Comparison of ENCODE assay signal across 22 mouse cellular contexts in genomic region chr7:84325570-84326328, GRCm38 (mm10).
DNase-seq lines count a peak whose midpoint lies in the region; ATAC-seq lines count a peak whose summit lies in the region.
"Had no signal": no experiment of that assay in that cellular context is flagged by ENCODE, and none has a peak within 500 bp of the region (broad histone marks: within the 10 kb centered on the region; RNA-seq: fewer than 3 reads in every experiment).

No protein-coding gene starts in this region.

- DNase-seq in limb, embryonic 11.5 days (ENCODE audit: low spot score), result peak; percentile 64
- no peak for DNase-seq in limb, embryonic 10.5 days (ENCODE audit: low spot score)
- DNase-seq in embryonic facial prominence, embryonic 11.5 days (ENCODE audit: low spot score), result peak; percentile 44
- no peak for DNase-seq in forebrain, embryonic 10.5 days (ENCODE audit: extremely low spot score, low spot score)
- no peak for DNase-seq in lung, adult 18-20 months
- no peak for DNase-seq in gastrocnemius, adult 8-10 months (ENCODE audit: low spot score in 2 of 2)
- DNase-seq: cerebellum, adult 8-10 months; heart, postnatal 14 days; kidney, adult 8-10 months; kidney, postnatal 25 days; liver; liver, postnatal 0 days; lung, postnatal 14 days; retina, postnatal 1 day; thymus, postnatal 4 days had no signal

- no peaks in the 10 kb centered on the region for H3K9me3 ChIP-seq in limb, embryonic 11.5 days (ENCODE audit: control insufficient read depth, low read length)
- H3K9me3 ChIP-seq in limb, embryonic 10.5 days (replicated peaks), result no peaks in the 10 kb centered on the region
- no peaks in the 10 kb centered on the region for H3K9me3 ChIP-seq in embryonic facial prominence, embryonic 11.5 days (replicated peaks; ENCODE audit: control insufficient read depth, low read length)
- H3K9me3 ChIP-seq in limb, embryonic 13.5 days, result no peaks in the 10 kb centered on the region
- no peaks in the 10 kb centered on the region for H3K9me3 ChIP-seq in forebrain, embryonic 10.5 days
- H3K9me3 ChIP-seq: embryonic facial prominence, embryonic 15.5 days; heart, embryonic 12.5 days; hindbrain, embryonic 12.5 days; midbrain, embryonic 10.5 days had no signal

- no peak overlapping the region for H3K4me2 ChIP-seq in limb, embryonic 11.5 days (ENCODE audit: low read depth, severe bottlenecking)
- H3K4me2 ChIP-seq in embryonic facial prominence, embryonic 11.5 days (ENCODE audit: low read depth, low read length), result no peak overlapping the region
- no peak overlapping the region for H3K4me2 ChIP-seq in limb, embryonic 13.5 days (replicated peaks)
- H3K4me2 ChIP-seq: embryonic facial prominence, embryonic 15.5 days; heart, embryonic 12.5 days; hindbrain, embryonic 12.5 days had no signal

- H3K9ac ChIP-seq in limb, embryonic 11.5 days (ENCODE audit: low read length), result no peak overlapping the region
- H3K9ac ChIP-seq in embryonic facial prominence, embryonic 11.5 days (replicated peaks; ENCODE audit: low read length), result no peak overlapping the region
- H3K9ac ChIP-seq in limb, embryonic 13.5 days, result no peak overlapping the region
- H3K9ac ChIP-seq: embryonic facial prominence, embryonic 15.5 days; heart, embryonic 12.5 days; hindbrain, embryonic 12.5 days; liver, postnatal 0 days had no signal

- H3K36me3 ChIP-seq in limb, embryonic 11.5 days (ENCODE audit: control insufficient read depth, insufficient read depth, low read length), result no peaks in the 10 kb centered on the region
- H3K36me3 ChIP-seq in limb, embryonic 10.5 days, result peaks cover 12% of the 10 kb centered on the region; the same call in 1 of the 2 replicates
- no peaks in the 10 kb centered on the region; the same call in 1 of the 2 replicates for H3K36me3 ChIP-seq in embryonic facial prominence, embryonic 11.5 days (replicated peaks; ENCODE audit: control insufficient read depth, insufficient read depth, low read depth, low read length)
- peaks cover 9% of the 10 kb centered on the region; the same call in 1 of the 2 replicates for H3K36me3 ChIP-seq in limb, embryonic 13.5 days
- H3K36me3 ChIP-seq in forebrain, embryonic 10.5 days (replicated peaks), result peaks cover 44% of the 10 kb centered on the region
- H3K36me3 ChIP-seq: embryonic facial prominence, embryonic 15.5 days; heart, embryonic 12.5 days had no signal

- no peak overlapping the region for H3K27ac ChIP-seq in limb, embryonic 11.5 days (replicated peaks; ENCODE audit: low read depth, low read length)
- H3K27ac ChIP-seq in limb, embryonic 10.5 days, result no peak overlapping the region
- no peak overlapping the region for H3K27ac ChIP-seq in embryonic facial prominence, embryonic 11.5 days (replicated peaks; ENCODE audit: low read depth, low read length)
- no peak overlapping the region for H3K27ac ChIP-seq in limb, embryonic 13.5 days
- H3K27ac ChIP-seq in forebrain, embryonic 10.5 days, result no peak overlapping the region
- H3K27ac ChIP-seq: embryonic facial prominence, embryonic 15.5 days; hindbrain, embryonic 12.5 days; midbrain, embryonic 10.5 days; stomach, postnatal 0 days had no signal

- WGBS in limb, embryonic 11.5 days, result 43% methylated on average over 2 of the region's 2 CpGs
- WGBS in limb, embryonic 10.5 days, result 66% methylated on average over 2 of the region's 2 CpGs
- 62% methylated on average over 2 of the region's 2 CpGs for WGBS in embryonic facial prominence, embryonic 11.5 days
- WGBS in limb, embryonic 13.5 days, result 29% methylated on average over 2 of the region's 2 CpGs
- 90% methylated on average over 2 of the region's 2 CpGs for WGBS in forebrain, embryonic 10.5 days

- no peak overlapping the region for H3K4me3 ChIP-seq in limb, embryonic 11.5 days (ENCODE audit: low read depth, low read length)
- H3K4me3 ChIP-seq in limb, embryonic 10.5 days, result no peak overlapping the region
- H3K4me3 ChIP-seq in embryonic facial prominence, embryonic 11.5 days (ENCODE audit: low read depth, low read length), result no peak overlapping the region
- no peak overlapping the region for H3K4me3 ChIP-seq in limb, embryonic 13.5 days
- no peak overlapping the region for H3K4me3 ChIP-seq in forebrain, embryonic 10.5 days
- H3K4me3 ChIP-seq: embryonic facial prominence, embryonic 15.5 days; heart, embryonic 12.5 days; hindbrain, embryonic 12.5 days; midbrain, embryonic 10.5 days had no signal

- peak; percentile 35; the same call in 1 of the 2 replicates for ATAC-seq in limb, embryonic 11.5 days (ENCODE audit: insufficient number of reproducible peaks, low FRiP score, low TSS enrichment, low read depth)
- ATAC-seq in embryonic facial prominence, embryonic 11.5 days (replicated peaks; ENCODE audit: insufficient number of reproducible peaks, low FRiP score, low TSS enrichment, low read depth), result no peak
- ATAC-seq in limb, embryonic 13.5 days (ENCODE audit: low FRiP score, low read depth), result peak; percentile 91
- ATAC-seq: inflammation-experienced regulatory T-cells, adult 6 months; liver, postnatal 0 days had no signal

- H3K27me3 ChIP-seq in limb, embryonic 11.5 days (ENCODE audit: control insufficient read depth, insufficient read depth, low read length), result no peaks in the 10 kb centered on the region
- H3K27me3 ChIP-seq in limb, embryonic 10.5 days (ENCODE audit: low read depth, poor library complexity, severe bottlenecking), result peaks cover 15% of the 10 kb centered on the region; the same call in 1 of the 2 replicates
- H3K27me3 ChIP-seq in embryonic facial prominence, embryonic 11.5 days (ENCODE audit: control insufficient read depth, insufficient read depth, low read length), result no peaks in the 10 kb centered on the region
- H3K27me3 ChIP-seq in limb, embryonic 13.5 days, result peaks cover 4% of the 10 kb centered on the region; the same call in 1 of the 2 replicates
- H3K27me3 ChIP-seq in forebrain, embryonic 10.5 days (ENCODE audit: poor library complexity, severe bottlenecking), result no peaks in the 10 kb centered on the region
- H3K27me3 ChIP-seq: heart, embryonic 12.5 days; hindbrain, embryonic 12.5 days had no signal

- H3K4me1 ChIP-seq in limb, embryonic 11.5 days (ENCODE audit: control insufficient read depth, insufficient read depth, low read length), result peaks cover 9% of the 10 kb centered on the region
- H3K4me1 ChIP-seq in limb, embryonic 10.5 days, result peaks cover 28% of the 10 kb centered on the region
- H3K4me1 ChIP-seq in embryonic facial prominence, embryonic 11.5 days (ENCODE audit: control insufficient read depth, insufficient read depth, low read length), result no peaks in the 10 kb centered on the region
- H3K4me1 ChIP-seq in limb, embryonic 13.5 days, result peaks cover 36% of the 10 kb centered on the region
- H3K4me1 ChIP-seq in forebrain, embryonic 10.5 days, result peaks cover 14% of the 10 kb centered on the region
- H3K4me1 ChIP-seq: midbrain, embryonic 10.5 days had no signal

Comparison
In these comparisons a context has a peak if more than half of its experiments do, and no peak if none do; other contexts are left out.
1. DNase-seq: peak in limb, embryonic 11.5 days (single experiment) and embryonic facial prominence, embryonic 11.5 days (single experiment); none in limb, embryonic 10.5 days (single experiment), forebrain, embryonic 10.5 days (single experiment), lung, adult 18-20 months (0 of 2) and gastrocnemius, adult 8-10 months (0 of 2).